ENCODE assay signal across 8 mouse cellular contexts in the genomic region with DNA sequence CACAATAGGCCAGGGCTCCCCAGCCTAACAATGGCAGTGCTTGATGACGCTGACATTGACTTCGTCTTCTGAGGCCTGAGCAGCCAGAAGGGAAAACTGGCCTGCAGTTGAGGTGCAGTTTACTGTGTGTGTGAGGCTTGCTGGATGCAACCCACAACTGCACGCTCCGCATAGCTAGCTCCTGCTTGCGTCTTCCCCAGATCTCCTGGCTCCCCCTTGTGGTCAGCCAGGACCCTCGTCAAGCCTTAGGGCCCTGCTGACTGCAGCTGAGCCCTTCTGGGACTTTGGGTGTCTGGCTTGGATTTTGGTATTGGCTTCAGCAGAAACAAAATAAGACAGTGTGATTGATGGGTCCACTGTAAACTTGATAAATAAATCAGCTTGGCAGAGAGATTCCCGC.
A peak's percentile ranks its signal among the peaks of the same experiment; 100 is the strongest.
DNase-seq lines count a peak whose midpoint lies in the region; ATAC-seq and TF ChIP-seq lines count a peak whose summit lies in the region.

No protein-coding gene starts in this region.

- no peaks in the 10 kb centered on the region for H3K79me2 ChIP-seq in MEL (ENCODE audit: control insufficient read depth, insufficient read depth, low read length, poor library complexity)

- no peak overlapping the region for H3K9ac ChIP-seq in MEL (ENCODE audit: control insufficient read depth, low read depth, low read length, poor library complexity, severe bottlenecking)
- no peak overlapping the region for H3K9ac ChIP-seq in forebrain, embryonic 11.5 days (ENCODE audit: low read length)

- H3K4me1 ChIP-seq in MEL (ENCODE audit: control insufficient read depth in 1 of 2, insufficient read depth in 2 of 2, low read length in 2 of 2), result no peaks in the 10 kb centered on the region
- peaks cover 18% of the 10 kb centered on the region; the same call in 1 of the 2 replicates for H3K4me1 ChIP-seq in forebrain, embryonic 11.5 days (replicated peaks; ENCODE audit: control insufficient read depth, insufficient read depth, low read length)

- TF ChIP-seq POLR2A in MEL (IDR thresholded peaks at IDR 0.05; ENCODE audit: control insufficient read depth in 1 of 2, insufficient read depth in 1 of 2, low read depth in 1 of 2, low read length in 2 of 2, poor library complexity in 1 of 2), result no peak

- H3K4me2 ChIP-seq in forebrain, embryonic 11.5 days (ENCODE audit: low read depth, low read length, severe bottlenecking), result no peak overlapping the region

- TF ChIP-seq EP300 in MEL (IDR thresholded peaks at IDR 0.05; ENCODE audit: low read depth in 1 of 2, low read length in 2 of 2), result no peak

- peaks cover 7 to 12% of the 10 kb centered on the region in 2 experiments for H3K27me3 ChIP-seq in MEL (ENCODE audit: control insufficient read depth in 1 of 2, insufficient read depth in 2 of 2, low read length in 2 of 2)
- peaks cover 42% of the 10 kb centered on the region for H3K27me3 ChIP-seq in forebrain, embryonic 11.5 days (ENCODE audit: control insufficient read depth, insufficient read depth, low read length)

- no peaks in the 10 kb centered on the region for H3K36me3 ChIP-seq in MEL (ENCODE audit: control insufficient read depth in 1 of 2, insufficient read depth in 2 of 2, low read length in 2 of 2)
- no peaks in the 10 kb centered on the region for H3K36me3 ChIP-seq in forebrain, embryonic 11.5 days (ENCODE audit: control insufficient read depth, insufficient read depth, low read length)

- H3K4me3 ChIP-seq in MEL (ENCODE audit: control insufficient read depth in 1 of 2, insufficient read depth in 1 of 2, low read depth in 2 of 2, low read length in 2 of 2), result no peak overlapping the region
- no peak overlapping the region for H3K4me3 ChIP-seq in forebrain, embryonic 11.5 days (ENCODE audit: low read depth, low read length)

- no peak overlapping the region for H3K27ac ChIP-seq in MEL (ENCODE audit: control insufficient read depth, low read depth, low read length)
- no peak overlapping the region for H3K27ac ChIP-seq in forebrain, embryonic 11.5 days (ENCODE audit: low read depth, low read length)

- peak; percentile 73 for DNase-seq in MEL (ENCODE audit: low read depth, low spot score)
- peak; percentile 43 for DNase-seq in brain, embryonic 18.5 days (ENCODE audit: low read depth, low spot score)
- peak; percentile 88 for DNase-seq in forebrain, embryonic 11.5 days (ENCODE audit: low spot score)
- DNase-seq in heart, postnatal 4 days, result peak; percentile 88
- DNase-seq in layer of hippocampus, postnatal 14 days (ENCODE audit: low spot score in 2 of 2), result peak; percentile 53 to 63
- peak; percentile 74 for DNase-seq in right cerebral cortex, postnatal 14 days
- DNase-seq in urinary bladder, postnatal 10 days (ENCODE audit: low spot score), result peak; percentile 36

- WGBS in forebrain, embryonic 11.5 days, result 11% methylated on average over 7 of the region's 7 CpGs

- no peaks in the 10 kb centered on the region for H3K9me3 ChIP-seq in MEL (replicated peaks; ENCODE audit: insufficient read depth, low read length)
- no peaks in the 10 kb centered on the region for H3K9me3 ChIP-seq in forebrain, embryonic 11.5 days (ENCODE audit: control insufficient read depth, low read length)

- no peak; the same call in 1 of the 2 replicates for ATAC-seq in forebrain, embryonic 11.5 days (replicated peaks; ENCODE audit: low FRiP score)
- peak; percentile 63 for ATAC-seq in megakaryocyte, adult 5-6 weeks (ENCODE audit: poor library complexity, severe bottlenecking)

- peak; percentile 79 to 94 (median 87) for TF ChIP-seq CTCF in MEL (IDR thresholded peaks at IDR 0.05 in 2 of 3, conservative IDR thresholded peaks at IDR 0.05 in 1 of 3; ENCODE audit: control insufficient read depth in 1 of 3, insufficient read depth in 1 of 3, low read depth in 2 of 3, low read length in 3 of 3, poor library complexity in 1 of 3, severe bottlenecking in 1 of 3)

- peak; percentile 82 for TF ChIP-seq RAD21 in MEL (IDR thresholded peaks at IDR 0.05; ENCODE audit: low read depth, low read length)

TF ChIP-seq in MEL, 35 proteins besides CTCF, POLR2A, EP300 and RAD21:
- TF ChIP-seq USF2 (IDR thresholded peaks at IDR 0.05; ENCODE audit: borderline replicate concordance in 1 of 2, insufficient read depth in 1 of 2, low read depth in 1 of 2, low read length in 2 of 2) (no peak), SMC3 (IDR thresholded peaks at IDR 0.05; ENCODE audit: low read depth, low read length) (peak; percentile 96), UBTF (IDR thresholded peaks at IDR 0.05; ENCODE audit: borderline replicate concordance, insufficient read depth, low read depth, low read length) (no peak), GABPA (IDR thresholded peaks at IDR 0.05; ENCODE audit: low read depth, low read length) (no peak), ZKSCAN1 (IDR thresholded peaks at IDR 0.05; ENCODE audit: low read depth, low read length) (no peak), USF1 (IDR thresholded peaks at IDR 0.05; ENCODE audit: low read depth, low read length) (no peak), MXI1 (IDR thresholded peaks at IDR 0.05; ENCODE audit: low read depth, low read length) (no peak), TBP (IDR thresholded peaks at IDR 0.05; ENCODE audit: low read depth, low read length) (no peak), ZNF384 (IDR thresholded peaks at IDR 0.05; ENCODE audit: low read depth, low read length) (no peak), BHLHE40 (IDR thresholded peaks at IDR 0.05; ENCODE audit: borderline replicate concordance, low read depth, low read length) (no peak), MAFK (IDR thresholded peaks at IDR 0.05; ENCODE audit: borderline replicate concordance, low read depth, low read length) (no peak), ZC3H11A (IDR thresholded peaks at IDR 0.05; ENCODE audit: low read depth, low read length) (peak; percentile 82), NRF1 (IDR thresholded peaks at IDR 0.05; ENCODE audit: insufficient read depth, low read depth, low read length, poor library complexity, severe bottlenecking) (no peak)

Comparison
In these comparisons a context has a peak if more than half of its experiments do, and no peak if none do; other contexts are left out.
1. DNase-seq: peak in every context shown above with its lines; median percentile 88 in forebrain, embryonic 11.5 days; 88 in heart, postnatal 4 days; 74 in right cerebral cortex, postnatal 14 days; 73 in MEL; 58 in layer of hippocampus, postnatal 14 days; 43 in brain, embryonic 18.5 days; 36 in urinary bladder, postnatal 10 days.